Mouse (Mus musculus) midbrain, embryonic 16.5 days (tissue): ENCODE measurements around the gene Fbxl19. TPM values are rescaled to one million over a fixed set of nuclear protein-coding genes. Genes with fewer than 3 reads are reported as not detected.
A peak's percentile ranks its signal among the peaks of the same experiment; 100 is the strongest.
"Not testable (repeated sequence)": the region's sequence is repeated elsewhere in the genome, so short reads cannot be mapped to it uniquely, and the experiment has no call there.

ENCODE experiments used
- ATAC-seq: fragments of 200-750 bp; cut with Nextera tagmentation; 2 replicates; pipeline ENCODE4 v1.8.0; 2017; ENCODE audit warnings: moderate TSS enrichment
- H3K27ac ChIP-seq: fragments of 300-500 bp; sonication (generic); 2 replicates; pipeline ENCODE4 v1.5.1; 2014; ENCODE audit warnings: mild to moderate bottlenecking, low read length, mixed read lengths
- H3K27me3 ChIP-seq: fragments of 300-500 bp; sonication (generic); 2 replicates; pipeline ENCODE4 v1.6.1; 2014; ENCODE audit warnings: low read depth, low read length, mixed read lengths; ENCODE audit not compliant: control insufficient read depth, insufficient read depth
- H3K36me3 ChIP-seq: fragments of 300-500 bp; sonication (generic); 2 replicates; pipeline ENCODE4 v1.6.1; 2014; ENCODE audit warnings: mild to moderate bottlenecking, low read length, moderate library complexity, mixed read lengths; ENCODE audit not compliant: control insufficient read depth, insufficient read depth
- H3K4me1 ChIP-seq: fragments of 300-500 bp; sonication (generic); 2 replicates; pipeline ENCODE4 v1.6.1; 2014; ENCODE audit warnings: mild to moderate bottlenecking, low read length, mixed read lengths; ENCODE audit not compliant: control insufficient read depth, insufficient read depth
- H3K4me2 ChIP-seq: fragments of 300-500 bp; sonication (generic); 2 replicates; pipeline ENCODE4 v1.6.1; 2014; ENCODE audit warnings: mild to moderate bottlenecking, low read length, mixed read lengths
- H3K4me3 ChIP-seq: fragments of 300-500 bp; sonication (generic); 2 replicates; pipeline ENCODE4 v1.5.1; 2014; ENCODE audit warnings: low read depth, mild to moderate bottlenecking, low read length, moderate library complexity, mixed read lengths
- H3K9ac ChIP-seq: fragments of 300-500 bp; sonication (generic); 2 replicates; pipeline ENCODE4 v1.6.1; 2014; ENCODE audit warnings: low read depth, low read length, mixed read lengths
- H3K9me3 ChIP-seq: fragments of 300-500 bp; sonication (generic); replicated peaks from 2 replicates; pipeline ENCODE4 v1.6.1; 2014; ENCODE audit warnings: mild to moderate bottlenecking, low read length, mixed read lengths; ENCODE audit not compliant: control insufficient read depth, poor library complexity, severe bottlenecking
- WGBS: fragments of 180-500 bp; shearing (Covaris S2); extraction: QIAGEN DNeasy Blood & Tissue Kit; methylation state at CpG from one replicate; pipeline ENCODE4 v1.1.7; 2014; 5-methylcytosine and 5-hydroxymethylcytosine counted together
- polyA plus RNA-seq: library from polyadenylated mRNA; unstranded; fragments of >200 nt; fragmentation: Nextera tagmentation; extraction: Ambion mirVana; gene quantifications from 2 replicates; pipeline ENCODE4 v1.2.1, GENCODE M21; 2015

Gene Fbxl19
- polyA plus RNA-seq, 1 experiment from 2014 or later: 7.4 TPM

DNA sequence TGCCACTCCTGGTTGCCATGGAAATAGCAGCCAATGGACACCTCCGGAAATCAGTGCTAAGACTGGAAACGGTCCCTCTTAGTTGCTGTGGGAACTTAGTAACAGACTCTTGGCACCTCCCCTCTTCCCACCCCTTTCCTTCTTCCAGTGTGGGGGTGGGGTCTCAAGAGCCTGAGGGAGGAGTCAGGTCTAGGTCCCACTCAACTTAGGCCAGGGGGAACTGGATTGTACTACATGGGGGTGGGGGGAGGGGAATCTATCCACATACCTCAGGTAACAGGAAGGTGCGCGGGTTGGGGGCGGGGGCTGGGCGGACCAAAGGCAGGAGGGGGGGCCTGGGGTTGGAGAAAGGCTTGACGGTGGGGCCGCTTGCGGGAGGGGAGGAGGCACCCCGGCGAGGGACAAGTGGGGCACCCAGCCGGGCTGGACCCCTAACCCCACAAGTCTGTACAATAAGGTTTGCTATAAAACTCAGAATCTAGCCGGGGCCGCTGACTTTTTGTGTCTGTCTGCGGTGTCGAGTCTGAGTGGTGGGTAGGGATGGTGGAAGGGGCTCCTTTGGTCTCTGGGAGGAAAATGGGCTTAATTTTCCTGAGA, 24.8 kb downstream of the Fbxl19 start:
- Histone ChIP-seq H3K9ac (peak overlapping the region; percentile 70), H3K27ac (peak overlapping the region; percentile 66), H3K4me3 (peak overlapping the region; percentile 44), H3K36me3 (peaks cover 23% of the 10 kb centered on the region), H3K4me1 (peaks cover 16% of the 10 kb centered on the region), H3K4me2 (peak overlapping the region; percentile 71), H3K9me3 (no peaks in the 10 kb centered on the region), H3K27me3 (no peaks in the 10 kb centered on the region)
- ATAC-seq: peak; percentile 87
- 2% methylated on average over 14 of the region's 16 CpGs for WGBS

DNA sequence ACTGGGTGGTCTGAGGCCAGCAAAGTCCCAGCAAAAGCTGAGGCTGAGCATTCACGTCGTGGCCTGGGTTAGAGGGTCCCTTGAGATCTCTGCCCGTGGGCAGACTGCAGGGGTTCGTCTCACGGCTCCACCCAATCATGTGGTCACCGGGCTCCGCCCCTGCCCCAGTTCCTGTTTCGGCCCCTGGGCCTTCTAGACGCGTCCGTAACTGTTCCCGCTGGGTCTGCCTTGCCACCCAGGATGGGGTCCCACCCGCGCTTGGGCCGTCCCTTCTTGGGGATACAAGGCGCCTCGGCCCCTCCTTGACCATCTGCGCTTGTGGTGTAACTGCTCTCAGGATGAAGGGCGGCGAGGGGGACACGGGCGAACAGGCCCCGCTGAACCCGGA, 25.3 kb downstream of the Fbxl19 start, which contains the start of gene Orai3:
TSS of gene Orai3 (plus strand) at position 165 of the 388 bp plus-strand sequence.
- peak within 1 kb of the TSS; percentile 70 for H3K9ac ChIP-seq
- H3K27me3 ChIP-seq: no peaks in the 10 kb centered on the region
- peak within 1 kb of the TSS; percentile 71 for H3K4me2 ChIP-seq
- no peaks in the 10 kb centered on the region for H3K9me3 ChIP-seq
- under 1% methylated on average over 24 of the region's 24 CpGs for WGBS
- peak within 1 kb of the TSS; percentile 66 for H3K27ac ChIP-seq
- peaks cover 16% of the 10 kb centered on the region for H3K4me1 ChIP-seq
- peak; percentile 57 for ATAC-seq
- peak within 1 kb of the TSS; percentile 44 for H3K4me3 ChIP-seq
- H3K36me3 ChIP-seq: peaks cover 21% of the 10 kb centered on the region

DNA sequence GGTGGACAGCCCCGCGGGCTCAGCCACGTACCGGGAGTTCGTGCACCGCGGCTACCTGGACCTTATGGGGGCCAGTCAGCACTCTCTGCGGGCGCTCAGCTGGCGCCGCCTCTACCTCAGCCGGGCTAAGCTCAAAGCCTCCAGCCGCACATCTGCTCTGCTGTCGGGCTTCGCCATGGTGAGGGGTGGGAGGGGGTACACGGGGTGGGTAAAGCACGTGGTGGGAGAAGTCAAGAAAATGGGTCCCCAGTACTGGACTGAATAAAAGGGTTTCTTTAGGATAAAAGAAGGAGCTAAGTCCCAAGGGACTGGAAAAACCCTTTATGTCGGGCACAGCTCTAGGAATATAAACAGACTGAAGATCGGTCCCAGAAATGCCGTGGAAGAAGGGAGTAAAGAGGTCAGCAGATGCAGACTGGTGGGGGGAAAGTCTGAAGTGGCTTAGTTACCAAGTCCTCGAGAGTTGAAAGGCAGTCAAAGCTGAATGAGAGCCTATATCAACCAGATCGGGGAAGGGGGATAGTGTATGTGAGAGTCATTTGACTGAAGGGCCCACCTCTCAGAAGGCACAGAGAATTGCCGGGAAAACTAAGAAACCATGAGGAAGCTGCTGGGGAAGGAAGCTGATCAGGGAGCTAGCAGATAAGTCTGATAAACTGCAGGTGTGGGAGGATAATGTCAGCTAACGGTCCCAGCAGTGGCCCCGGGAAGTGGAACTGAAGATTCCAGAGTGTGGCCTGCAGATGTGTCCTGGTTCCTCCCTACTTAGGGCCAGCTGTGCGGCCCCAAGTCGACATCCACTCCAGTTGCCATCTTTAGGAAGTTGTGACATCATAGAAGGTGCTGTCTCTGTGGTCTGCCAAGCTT, 25.9 kb downstream of the Fbxl19 start:
- WGBS: 5% methylated on average over 27 of the region's 27 CpGs
- Histone ChIP-seq H3K36me3 (peaks cover 17% of the 10 kb centered on the region), H3K27ac (peak overlapping the region; percentile 66), H3K4me3 (peak overlapping the region; percentile 44), H3K4me2 (peak overlapping the region; percentile 71), H3K9ac (peak overlapping the region; percentile 70), H3K4me1 (peaks cover 16% of the 10 kb centered on the region), H3K27me3 (no peaks in the 10 kb centered on the region), H3K9me3 (no peaks in the 10 kb centered on the region)
- peak; percentile 6 for ATAC-seq

DNA sequence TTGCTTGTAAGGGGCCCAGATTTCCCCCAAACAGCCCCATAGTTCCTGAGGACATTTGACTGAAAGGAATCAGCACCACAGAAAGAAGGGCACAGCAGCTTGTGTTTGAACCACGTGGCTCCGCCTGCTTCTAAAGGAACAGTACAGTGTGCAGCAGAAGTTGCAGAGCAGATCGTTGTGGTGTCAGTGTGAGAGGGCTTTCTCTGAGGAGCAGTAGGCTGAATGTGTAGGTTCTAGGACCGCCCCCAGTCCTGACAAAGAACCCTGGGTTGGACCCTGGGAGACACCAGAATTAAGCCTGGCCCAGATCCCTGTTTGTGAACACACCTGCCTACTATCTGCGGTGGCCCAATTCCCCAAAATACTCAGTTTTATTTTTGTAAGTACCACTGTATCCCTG, 26.9 kb downstream of the Fbxl19 start:
- H3K9ac ChIP-seq: no peak overlapping the region
- H3K9me3 ChIP-seq: no peaks in the 10 kb centered on the region
- no peak overlapping the region for H3K27ac ChIP-seq
- H3K4me1 ChIP-seq: peaks cover 16% of the 10 kb centered on the region
- H3K36me3 ChIP-seq: peaks cover 9% of the 10 kb centered on the region
- 70% methylated on average over 5 of the region's 5 CpGs for WGBS
- no peak for ATAC-seq
- no peak overlapping the region for H3K4me2 ChIP-seq
- H3K27me3 ChIP-seq: no peaks in the 10 kb centered on the region
- H3K4me3 ChIP-seq: no peak overlapping the region

DNA sequence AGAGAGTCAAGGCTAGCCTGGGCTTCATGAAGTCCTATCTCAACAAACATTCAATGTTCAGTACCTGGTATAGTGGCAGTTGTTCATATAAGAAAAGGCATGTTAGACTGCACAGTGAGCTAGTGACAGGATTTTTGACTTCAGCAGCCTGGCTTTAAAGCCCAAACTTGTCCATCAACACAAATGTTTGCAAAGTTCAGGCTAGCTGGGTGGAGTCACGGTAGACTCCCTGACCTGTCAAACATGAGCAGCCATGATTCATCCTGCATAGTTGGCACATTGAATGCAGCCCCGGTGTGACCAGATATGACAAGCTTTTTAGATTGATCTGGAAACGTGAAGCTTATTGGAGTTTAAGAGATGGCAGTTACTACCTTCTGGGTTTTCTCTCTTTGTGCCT, 27.7 kb downstream of the Fbxl19 start:
- H3K4me3 ChIP-seq: no peak overlapping the region
- no peaks in the 10 kb centered on the region for H3K27me3 ChIP-seq
- ATAC-seq: no peak
- H3K9ac ChIP-seq: no peak overlapping the region
- peaks cover 9% of the 10 kb centered on the region for H3K36me3 ChIP-seq
- 87% methylated on average over 3 of the region's 3 CpGs for WGBS
- no peak overlapping the region for H3K4me2 ChIP-seq
- H3K9me3 ChIP-seq: no peaks in the 10 kb centered on the region
- H3K27ac ChIP-seq: no peak overlapping the region
- peaks cover 16% of the 10 kb centered on the region for H3K4me1 ChIP-seq

DNA sequence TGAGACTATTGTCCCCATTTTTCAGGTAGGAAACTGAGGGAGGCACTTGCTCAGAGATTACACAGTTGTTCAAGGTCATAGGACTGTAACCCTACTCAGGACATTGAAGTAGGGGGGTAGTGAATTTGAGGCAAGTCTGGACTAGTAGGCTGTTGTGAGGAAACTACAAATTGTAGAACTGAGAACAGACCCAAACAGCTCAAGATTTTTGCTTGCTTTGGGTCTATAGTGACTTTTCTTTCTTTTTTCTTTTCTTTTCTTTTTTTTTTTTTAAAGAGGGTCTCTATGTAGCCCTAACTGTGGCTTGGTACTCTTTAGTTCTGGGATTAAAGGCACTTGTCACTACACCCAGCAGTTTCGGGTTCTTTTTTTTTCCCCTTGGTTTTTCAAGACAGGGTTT, 28.2 kb downstream of the Fbxl19 start:
- no peaks in the 10 kb centered on the region for H3K9me3 ChIP-seq
- peaks cover 5% of the 10 kb centered on the region for H3K36me3 ChIP-seq
- H3K4me2 ChIP-seq: no peak overlapping the region
- H3K9ac ChIP-seq: no peak overlapping the region
- WGBS: 86% methylated on average over 1 of the region's 1 CpGs
- no peak overlapping the region for H3K4me3 ChIP-seq
- no peak for ATAC-seq
- no peaks in the 10 kb centered on the region for H3K27me3 ChIP-seq
- H3K27ac ChIP-seq: no peak overlapping the region
- peaks cover 16% of the 10 kb centered on the region for H3K4me1 ChIP-seq

DNA sequence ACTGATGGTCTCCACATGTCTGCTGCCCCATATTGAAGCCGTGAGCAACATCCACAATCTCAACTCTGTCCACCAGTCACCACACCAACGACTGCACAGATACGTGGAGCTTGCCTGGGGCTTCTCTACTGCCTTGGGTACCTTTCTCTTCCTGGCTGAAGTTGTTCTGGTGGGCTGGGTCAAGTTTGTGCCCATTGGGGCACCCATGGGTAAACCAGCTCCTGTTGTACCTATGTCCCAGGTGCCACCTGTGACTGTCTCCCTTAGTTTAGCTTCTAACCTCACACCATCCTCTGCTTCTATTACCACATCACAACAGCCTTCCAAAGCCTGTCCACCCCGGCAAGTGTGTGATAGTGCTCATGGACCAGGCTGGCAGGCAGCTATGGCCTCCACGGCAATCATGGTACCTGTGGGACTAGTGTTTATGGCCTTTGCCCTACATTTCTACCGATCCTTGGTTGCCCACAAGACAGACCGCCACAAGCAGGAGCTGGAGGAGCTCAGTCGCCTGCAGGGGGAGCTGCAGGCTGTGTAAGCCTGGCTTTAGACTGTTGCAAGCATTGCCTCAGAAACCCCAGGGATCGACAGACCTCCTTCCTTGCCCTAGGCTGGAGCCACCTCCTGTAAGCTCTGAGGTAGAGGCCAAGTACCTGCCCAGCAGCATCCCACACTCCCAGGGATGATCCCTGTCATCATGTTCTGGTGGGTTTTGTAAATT, 29.5 kb downstream of the Fbxl19 start:
- no peaks in the 10 kb centered on the region for H3K36me3 ChIP-seq
- no peak overlapping the region for H3K27ac ChIP-seq
- H3K9ac ChIP-seq: no peak overlapping the region
- H3K4me1 ChIP-seq: peaks cover 21% of the 10 kb centered on the region
- H3K4me2 ChIP-seq: no peak overlapping the region
- ATAC-seq: no peak
- 41% methylated on average over 9 of the region's 9 CpGs for WGBS
- no peak overlapping the region for H3K4me3 ChIP-seq
- H3K9me3 ChIP-seq: no peaks in the 10 kb centered on the region
- no peaks in the 10 kb centered on the region for H3K27me3 ChIP-seq

DNA sequence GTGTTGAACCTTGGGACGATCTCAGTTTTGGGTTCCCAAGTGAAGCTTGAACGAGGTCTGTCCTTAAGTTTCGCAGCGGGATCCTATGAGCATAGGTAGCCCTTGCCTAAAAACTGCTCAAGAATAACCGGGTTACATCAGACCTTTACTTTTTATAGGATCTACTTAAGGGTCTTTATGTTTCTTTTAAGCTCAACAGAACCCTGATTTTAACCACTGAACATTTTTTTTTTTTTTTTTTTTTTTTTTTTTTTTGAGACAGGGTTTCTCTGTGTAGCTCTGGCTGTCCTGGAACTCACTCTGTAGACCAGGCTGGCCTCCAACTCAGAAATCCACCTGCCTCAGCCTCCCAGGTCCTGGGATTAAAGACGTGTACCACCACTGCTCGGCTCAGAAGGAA, 31.5 kb downstream of the Fbxl19 start:
- Histone ChIP-seq H3K27ac (peak overlapping the region; percentile 98), H3K4me2 (peak overlapping the region; percentile 63), H3K9ac (peak overlapping the region; percentile 91), H3K4me3 (peak overlapping the region; percentile 86)
- ATAC-seq, H3K9me3 ChIP-seq, H3K27me3 ChIP-seq, H3K4me1 ChIP-seq, H3K36me3 ChIP-seq: not testable (repeated sequence)
- WGBS: 73% methylated on average over 7 of the region's 7 CpGs
